Mouse (Mus musculus): Measurements from ENCODE around the gene Gcnt2.
"Not testable (repeated sequence)": the region's sequence is repeated elsewhere in the genome, so short reads cannot be mapped to it uniquely, and the experiment has no call there.

Gcnt2 gene

DNA sequence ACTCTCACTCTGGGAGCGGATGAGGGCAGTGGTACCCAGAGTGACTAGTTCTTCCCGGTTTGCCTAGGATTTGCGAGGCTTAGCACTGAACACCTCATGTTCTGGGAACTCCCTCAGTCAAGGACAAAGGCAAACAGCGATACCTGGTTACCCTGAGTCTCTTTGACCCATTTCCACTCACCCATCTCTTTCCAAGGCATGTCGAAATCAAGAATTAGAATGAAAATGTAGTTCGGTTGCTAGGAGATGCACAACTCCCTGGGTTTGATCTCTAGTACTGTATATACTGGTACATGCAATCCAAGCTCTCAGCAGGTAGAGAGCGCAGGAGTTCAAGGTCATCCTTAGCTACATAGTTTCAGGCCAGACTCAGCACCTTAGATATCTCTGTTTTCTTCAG is 47.0 kb downstream of the Gcnt2 start:
- no peak for DNase-seq (ENCODE audit: low spot score in 2 of 2)

DNA sequence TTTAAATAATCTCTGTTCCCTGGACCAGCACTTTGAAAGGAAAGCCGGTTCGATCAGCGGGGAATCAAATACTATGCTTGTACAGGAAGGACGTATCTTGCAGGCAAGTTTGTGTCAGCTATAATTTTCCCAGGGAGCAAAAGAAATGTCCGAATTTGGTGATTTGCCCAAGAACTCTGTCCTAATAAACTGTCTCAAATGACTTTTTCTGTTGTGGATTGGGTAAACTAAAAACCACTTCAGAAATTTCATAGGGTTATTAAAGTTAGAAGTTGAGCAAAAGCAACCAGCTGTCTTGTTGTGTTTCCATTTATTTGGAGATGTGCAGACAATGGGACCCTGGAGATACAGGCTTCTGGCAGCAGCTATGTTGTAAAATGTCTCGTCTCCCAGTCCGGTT is 47.7 kb downstream of the Gcnt2 start:
- no peak for DNase-seq (ENCODE audit: low spot score in 2 of 2)

DNA sequence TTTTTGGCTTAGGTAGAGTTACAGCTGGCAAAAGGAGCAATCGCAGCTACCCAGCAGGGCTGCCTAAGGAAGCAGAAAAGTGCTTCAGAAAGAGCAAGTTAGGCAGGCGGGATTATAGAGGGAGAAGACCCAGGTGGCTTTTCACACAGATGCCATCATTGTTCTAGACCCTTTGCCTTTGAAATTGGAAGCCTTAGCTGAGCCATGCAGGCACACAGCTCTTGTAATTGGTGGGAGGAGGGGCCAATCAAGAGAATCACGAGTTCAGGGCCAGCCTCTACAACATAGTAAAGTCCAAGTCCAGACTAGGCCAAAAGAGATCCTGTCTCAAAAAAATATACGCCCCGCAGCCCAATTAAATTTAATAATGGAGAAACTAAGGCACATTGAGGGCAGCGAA is 48.5 kb downstream of the Gcnt2 start:
- no peak for DNase-seq (ENCODE audit: low spot score in 2 of 2)

DNA sequence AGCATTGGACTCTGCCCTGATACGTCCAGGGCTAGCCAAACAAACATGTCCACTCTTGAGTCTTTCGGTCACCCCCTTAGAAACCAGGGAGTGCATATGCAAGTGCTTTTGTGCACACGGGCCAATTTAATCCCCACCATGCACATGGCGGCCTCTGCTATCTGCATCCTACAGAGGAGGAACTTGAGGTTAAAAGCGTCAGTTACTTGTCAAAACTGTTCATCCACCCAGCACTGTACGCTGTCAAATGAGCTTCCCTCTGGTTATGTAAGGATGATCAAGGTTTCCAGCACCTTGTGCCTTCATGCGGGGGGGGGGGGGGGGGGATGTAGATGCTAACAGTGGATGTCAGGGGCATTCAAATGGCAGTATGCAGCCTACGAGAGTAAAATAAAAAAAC is 49.5 kb downstream of the Gcnt2 start:
- no peak for DNase-seq (ENCODE audit: low spot score in 2 of 2)

DNA sequence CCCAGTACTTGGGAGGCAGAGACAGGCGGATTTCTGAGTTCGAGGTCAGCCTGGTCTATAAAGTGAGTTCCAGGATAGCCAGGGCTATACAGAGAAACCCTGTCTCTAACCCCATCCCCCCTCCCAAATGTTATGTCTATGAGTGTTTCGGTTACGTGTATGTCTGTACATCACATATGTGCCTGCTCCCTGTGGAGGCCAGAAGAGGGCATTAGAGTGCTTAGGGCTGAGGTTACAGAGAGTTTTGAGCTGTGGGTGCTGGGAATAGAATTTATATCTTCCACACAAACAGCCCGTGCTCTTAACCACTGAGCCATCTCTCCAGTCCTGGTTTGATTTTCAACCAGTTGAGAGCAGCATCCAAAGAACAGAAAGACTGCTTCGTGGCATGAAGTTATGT is 50.5 kb downstream of the Gcnt2 start:
- no peak for DNase-seq (ENCODE audit: low spot score in 2 of 2)

DNA sequence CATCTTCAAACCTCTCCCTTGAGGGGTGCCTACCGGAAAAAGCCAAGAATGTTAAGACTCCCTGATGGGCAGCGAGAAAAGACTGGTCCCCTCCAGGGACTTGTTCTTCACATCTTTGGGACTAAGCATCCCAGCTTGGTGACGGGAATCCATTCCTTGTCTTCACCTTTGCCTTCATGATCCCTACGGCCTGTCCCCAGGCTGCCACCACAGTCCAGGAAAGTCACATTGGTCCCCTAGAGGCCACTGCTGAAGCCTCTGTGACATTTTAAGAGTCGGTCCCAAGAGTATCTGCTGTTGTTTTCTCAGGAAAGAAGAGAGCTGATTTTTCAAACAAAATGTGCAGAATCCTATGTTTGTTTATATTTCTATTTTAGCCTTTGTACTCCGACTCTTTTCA is 52.4 kb downstream of the Gcnt2 start:
- DNase-seq (ENCODE audit: low spot score in 2 of 2): no peak

DNA sequence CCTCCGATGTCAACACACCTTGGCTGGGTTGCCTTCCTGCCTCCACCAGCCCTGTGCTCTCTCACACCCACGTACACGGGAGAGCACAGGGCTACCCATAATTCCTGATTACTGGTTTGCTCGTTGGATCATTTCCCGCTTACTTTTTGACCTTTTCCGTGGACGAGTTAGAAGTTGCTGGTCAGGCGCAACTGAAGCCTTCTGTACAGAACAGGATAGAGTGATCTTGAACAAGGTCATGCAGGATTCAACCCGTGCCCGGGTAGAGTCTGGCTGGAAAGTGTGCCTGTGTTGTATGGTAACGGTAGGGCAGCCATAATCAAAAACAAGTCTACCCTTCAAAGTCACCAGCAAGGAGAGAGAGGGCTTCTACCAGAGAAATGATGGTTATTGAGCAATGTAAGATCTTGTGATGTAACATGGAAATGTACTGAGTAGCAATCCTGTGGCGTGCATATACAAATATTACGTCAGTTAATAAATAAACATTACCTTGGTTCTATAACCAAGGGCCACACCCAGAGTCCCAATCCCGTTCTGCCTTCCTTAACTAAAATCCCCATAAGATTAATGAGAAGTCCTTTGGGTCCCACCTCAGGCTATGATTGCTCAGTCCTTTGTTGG is 54.0 kb downstream of the Gcnt2 start:
- DNase-seq (ENCODE audit: low spot score in 2 of 2): no peak

DNA sequence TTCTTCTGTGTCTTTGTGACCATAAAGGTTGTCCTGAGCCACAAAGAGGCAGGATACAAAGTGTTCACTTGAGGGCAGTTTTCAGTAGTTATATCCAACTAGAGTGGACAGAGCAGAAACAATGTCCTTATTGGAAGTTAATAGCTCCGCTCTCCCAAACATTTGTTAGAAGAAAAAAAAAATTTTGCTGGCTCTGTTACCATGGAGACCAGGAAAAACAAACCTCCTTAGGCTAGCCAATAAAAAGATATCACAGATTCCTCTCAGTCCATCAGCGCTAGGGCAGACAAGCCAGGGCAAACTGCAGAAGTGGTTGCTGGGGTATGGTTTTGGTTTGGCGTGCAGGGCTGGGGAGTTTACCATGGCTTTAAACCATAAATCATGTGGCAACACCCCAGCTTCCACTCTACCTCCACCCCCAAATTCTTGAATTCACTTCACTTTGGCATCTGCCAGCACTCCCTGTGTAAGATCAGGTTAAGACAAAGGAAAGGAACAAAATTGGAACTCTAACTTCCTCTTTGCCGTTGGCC is 54.6 kb downstream of the Gcnt2 start:
- DNase-seq (ENCODE audit: low spot score in 2 of 2): peak in 1 of 2 experiments; percentile 32

DNA sequence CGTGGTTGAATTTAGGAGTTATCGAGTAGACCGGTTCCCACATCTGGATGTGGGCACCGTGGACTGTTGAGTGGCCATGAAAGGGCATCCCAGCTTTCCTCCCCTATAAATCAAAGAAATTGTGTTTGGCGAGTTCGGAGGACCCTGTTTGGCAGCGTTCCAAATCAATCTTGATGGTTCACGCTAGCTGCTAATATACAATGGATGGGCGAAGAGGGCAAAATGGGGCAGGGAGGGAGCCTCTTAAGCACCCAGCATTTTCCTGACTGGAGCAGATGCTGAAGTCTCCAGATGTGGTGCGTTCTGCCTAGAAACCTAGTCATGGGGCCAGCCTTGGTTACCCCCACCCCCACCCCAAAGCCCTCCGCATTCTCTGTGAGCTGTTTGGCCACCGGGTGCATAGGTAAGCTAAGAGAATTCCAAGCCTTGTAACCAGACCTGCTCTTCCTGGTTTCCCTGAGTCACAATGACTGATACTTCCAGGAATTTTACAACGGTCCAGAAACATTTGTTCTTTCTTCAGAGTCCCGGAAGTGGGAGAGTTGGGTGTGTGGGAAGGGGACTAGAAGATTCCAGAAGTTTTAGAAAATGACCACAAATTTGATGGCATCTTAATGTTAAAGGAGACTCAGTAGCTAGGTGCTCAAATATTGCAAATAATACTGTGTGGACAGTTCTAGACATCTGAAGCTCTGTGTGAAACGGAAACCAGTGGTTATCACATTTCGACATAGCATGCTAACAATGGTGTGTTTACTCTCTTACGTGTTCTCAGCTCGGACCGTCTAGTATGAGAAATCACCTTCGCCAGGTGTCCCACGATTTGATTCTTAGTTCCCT is 57.0 kb downstream of the Gcnt2 start:
- no peak for DNase-seq (ENCODE audit: low spot score in 2 of 2)

DNA sequence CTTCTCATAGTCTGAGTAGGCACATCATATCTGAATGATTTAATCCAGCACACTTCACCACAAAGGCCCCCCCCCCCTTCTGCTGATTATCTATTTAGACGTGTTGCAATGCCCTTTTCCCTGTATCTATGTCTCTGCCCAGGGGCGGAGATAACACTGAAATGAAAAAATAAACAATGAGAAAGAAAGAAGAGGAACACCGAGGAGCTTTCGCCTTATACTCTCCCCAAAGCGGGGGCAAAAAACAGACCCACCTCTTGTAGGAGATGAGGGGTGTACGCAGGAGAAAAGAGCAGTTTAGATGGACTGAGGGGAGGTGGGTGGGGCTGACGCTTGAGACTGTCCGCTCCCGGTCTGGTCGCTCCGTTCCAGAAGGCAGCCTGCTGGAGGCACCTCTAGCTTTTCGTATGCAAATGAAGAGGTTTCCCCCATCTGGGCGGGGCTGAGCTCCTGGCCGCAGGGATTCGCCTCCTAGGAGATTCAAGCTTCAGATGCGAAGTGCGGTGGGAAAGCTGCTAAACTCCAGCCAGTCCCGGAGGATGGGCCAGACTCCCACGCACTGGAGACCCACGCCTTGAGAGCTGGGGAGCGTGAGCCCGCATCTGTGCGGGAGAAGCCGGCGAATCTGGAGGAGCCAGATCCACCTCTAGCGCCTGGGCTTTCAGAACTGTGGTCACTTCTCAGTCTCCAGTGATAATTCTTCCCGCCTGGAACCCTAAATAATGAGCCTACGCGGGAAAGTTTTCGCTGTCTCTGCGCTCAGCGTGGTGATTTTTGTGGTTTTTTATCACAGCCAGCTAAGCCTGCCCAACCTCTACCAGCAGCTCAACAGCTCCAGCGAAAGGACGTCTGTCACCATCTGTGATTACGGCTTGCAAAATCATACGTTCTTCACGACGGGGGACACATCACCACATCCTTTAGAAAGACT is 57.9 kb downstream of the Gcnt2 start:
- DNase-seq (ENCODE audit: low spot score in 2 of 2): peak; percentile 40 to 59

DNA sequence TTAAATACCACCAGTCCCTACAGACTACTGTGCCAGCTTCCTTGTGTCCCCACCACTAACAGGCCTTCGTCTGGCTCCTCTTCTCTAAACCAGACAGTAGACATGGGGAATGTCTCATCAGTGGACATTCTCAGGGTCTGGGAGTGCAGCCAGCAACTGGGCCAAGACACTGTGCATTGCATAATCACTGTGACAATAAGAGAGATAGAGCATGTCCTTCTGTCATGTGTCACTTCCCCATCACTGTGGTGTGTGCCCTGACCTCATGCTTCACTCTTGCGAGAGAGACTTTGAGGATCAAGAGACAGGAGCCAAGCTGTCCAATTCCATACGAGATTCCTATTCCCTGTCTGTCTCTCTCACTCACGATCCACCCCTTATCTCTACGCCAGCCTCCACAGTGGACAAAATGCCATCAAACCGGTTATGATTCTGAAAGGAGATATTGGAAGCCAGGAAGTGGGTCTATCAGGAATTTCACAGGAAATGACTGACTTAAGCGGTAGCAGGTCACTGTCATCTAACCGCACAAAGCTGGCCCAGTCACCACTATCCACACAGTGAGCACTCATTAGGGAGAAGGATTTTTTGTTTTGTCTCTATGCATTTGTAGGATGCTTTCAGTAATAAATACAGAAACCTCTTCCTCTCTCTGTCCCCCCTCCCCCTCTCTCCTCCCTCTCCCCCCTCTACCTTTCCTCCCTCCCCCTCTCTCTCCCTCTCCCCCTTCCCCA is 61.9 kb downstream of the Gcnt2 start:
- DNase-seq (ENCODE audit: low spot score in 2 of 2): no peak

DNA sequence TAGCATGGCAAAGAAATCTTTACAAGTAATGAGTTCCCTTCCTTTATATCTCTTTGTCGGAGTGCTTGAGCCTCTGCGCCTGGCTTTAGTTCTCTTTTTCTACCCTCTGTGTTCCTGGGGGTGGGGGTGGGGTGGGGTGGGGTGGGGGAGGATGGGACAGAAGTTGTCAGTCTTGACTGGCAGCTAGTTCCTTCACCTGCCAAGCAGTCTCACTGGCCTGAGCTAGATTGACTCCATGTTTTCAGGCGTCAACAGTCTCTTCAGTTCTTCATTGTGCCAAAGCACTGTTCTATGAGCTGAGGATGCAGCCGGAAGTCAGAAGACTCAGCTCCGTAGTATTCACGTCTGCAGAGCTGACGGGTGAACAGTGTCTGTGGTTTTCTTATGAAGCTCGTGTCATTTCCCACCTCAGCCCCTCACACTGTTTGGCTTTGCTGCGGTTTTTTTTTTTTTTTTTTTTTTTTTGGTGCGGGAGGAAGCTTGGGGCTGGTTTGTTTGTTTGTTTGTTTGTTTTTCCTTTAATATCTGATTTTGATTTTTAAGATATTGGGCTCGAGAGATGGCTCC is 62.8 kb downstream of the Gcnt2 start:
- DNase-seq (ENCODE audit: low spot score in 2 of 2): no peak

DNA sequence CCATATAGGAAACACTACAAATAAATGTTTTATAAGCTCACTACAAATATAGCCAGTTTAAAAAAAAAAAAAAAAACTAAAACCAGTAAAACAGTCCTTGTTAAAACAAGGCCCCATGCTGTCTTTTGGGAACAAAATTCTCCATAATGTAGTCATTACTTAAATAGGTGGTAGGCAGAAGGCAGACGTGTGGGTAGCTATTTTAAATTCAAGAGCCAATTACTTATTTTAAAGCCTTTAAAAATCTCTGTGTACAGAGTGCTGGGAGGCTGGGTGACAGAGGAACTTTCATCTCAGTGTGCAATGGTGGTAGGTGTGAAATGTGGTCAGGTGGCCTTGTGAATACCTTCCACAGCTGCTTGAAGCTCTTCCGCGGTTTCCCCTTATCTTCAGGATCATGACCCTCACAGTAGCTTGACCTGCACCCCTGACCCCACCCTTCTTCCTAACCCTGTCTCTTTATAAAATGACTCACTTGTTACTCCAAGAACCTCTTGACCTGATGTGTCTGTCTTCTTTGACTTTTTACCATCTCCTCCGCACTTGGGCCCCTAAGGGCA is 64.3 kb downstream of the Gcnt2 start:
- no peak for DNase-seq (ENCODE audit: low spot score in 2 of 2)

DNA sequence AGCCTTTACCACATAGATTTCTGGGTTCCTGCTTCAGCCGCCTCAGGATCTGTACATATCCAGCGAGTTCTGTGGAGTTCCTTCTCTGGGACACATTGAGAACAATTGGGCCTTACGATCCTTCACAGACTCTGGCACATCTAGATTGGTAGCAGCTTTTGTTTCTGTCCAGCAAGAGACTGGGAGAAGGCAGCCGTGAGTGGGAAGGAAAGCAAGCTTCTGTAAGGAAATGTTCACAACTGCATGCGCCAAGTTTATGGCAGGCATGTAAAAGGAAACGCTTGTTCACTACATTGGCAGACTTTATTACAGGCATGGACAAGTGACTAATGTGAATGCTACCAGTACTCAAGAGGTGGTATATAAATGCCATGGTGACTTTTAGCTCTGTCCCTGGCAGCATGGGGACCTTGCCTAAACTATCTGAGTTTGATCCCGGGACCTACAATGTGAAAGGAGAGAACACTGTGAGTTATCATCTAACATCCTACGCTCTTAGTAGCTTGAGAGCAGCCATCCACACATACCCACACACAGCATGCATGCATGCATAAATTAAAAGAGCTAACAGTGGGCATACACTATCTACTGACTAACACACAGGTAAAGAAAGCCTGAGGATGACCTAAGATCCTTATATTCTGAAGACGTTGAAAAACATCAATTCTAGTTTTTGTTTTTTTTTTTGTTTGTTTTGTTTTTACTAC is 68.8 kb downstream of the Gcnt2 start:
- no peak for DNase-seq (ENCODE audit: low spot score in 2 of 2)

DNA sequence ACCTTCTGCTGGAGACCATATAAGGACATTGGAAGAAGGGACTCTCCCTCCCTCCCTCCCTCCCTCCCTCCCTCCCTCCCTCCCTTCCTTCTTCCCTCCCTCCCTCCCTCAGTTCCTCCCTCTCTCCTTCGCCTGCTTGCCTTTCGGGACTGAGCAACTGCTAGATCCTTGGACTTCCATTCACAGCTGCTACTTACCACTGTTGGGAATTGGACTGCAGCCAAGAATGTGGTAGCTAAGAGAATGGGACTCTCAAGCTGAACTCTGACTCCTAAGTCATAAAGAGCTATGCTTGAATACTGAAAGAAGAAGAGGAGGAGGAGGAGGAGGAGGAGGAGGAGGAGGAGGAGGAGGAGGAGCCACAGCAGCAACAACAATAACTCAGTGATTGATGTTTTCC is 72.3 kb downstream of the Gcnt2 start:
- not testable (repeated sequence) for DNase-seq (ENCODE audit: low spot score in 2 of 2)

DNA sequence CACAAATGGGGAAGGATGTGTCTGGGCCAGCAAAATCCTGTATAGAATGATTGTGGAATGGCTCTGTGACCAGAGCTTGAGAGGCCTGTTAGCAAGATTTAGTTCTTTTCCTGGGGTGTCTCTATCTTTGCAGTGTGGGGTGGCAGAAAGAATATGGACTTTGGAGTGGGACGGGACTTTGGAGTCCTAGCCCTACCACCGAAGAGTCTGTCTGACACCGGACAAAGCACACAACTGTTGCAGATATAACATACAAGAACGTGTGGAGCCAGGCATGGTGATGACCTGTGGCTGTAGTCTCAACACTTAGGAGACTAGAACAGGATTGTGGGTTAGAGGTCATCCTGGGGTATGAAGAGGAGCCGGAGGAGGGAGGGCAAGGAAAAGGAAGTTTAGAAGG is 73.0 kb downstream of the Gcnt2 start:
- DNase-seq (ENCODE audit: low spot score in 2 of 2): no peak

DNA sequence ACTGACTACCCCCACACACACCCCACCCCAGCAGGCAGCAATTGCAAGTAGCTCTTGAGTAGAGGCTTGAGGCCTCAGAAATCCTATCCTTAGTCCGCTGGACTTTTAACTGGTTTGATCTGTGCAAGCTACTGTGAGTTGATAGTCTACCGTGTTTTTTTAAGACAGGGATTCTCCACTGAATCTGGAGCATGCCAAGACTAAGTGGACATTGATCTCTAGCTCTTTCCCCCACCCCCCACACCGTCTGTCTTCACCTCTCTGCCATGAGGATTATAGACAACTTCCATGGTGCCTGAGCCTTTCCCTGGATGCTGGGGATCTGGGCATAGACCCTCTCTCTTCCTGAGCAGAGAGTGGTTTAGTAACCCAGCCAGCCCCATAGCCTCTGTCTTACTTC is 74.8 kb downstream of the Gcnt2 start:
- DNase-seq (ENCODE audit: low spot score in 2 of 2): no peak

DNA sequence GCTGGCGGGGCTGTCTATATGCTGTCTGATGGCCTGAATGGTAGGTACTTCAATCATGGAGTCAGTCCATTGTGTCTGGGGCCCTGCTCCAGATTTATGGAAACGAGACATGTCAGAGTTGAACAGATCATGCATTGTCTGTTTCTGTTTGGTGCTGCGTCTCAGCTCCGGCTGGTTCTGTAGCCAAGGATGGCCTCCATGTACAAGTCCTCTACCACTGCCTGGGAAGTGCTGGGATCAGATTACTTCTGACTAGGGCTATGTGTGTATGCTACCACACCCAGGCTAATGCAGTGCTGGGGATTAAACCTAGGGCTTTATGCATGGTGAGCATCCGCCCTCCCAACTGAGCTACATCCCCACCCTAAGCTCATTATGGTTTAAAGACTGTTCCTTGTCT is 78.0 kb downstream of the Gcnt2 start:
- DNase-seq (ENCODE audit: low spot score in 2 of 2): no peak

DNA sequence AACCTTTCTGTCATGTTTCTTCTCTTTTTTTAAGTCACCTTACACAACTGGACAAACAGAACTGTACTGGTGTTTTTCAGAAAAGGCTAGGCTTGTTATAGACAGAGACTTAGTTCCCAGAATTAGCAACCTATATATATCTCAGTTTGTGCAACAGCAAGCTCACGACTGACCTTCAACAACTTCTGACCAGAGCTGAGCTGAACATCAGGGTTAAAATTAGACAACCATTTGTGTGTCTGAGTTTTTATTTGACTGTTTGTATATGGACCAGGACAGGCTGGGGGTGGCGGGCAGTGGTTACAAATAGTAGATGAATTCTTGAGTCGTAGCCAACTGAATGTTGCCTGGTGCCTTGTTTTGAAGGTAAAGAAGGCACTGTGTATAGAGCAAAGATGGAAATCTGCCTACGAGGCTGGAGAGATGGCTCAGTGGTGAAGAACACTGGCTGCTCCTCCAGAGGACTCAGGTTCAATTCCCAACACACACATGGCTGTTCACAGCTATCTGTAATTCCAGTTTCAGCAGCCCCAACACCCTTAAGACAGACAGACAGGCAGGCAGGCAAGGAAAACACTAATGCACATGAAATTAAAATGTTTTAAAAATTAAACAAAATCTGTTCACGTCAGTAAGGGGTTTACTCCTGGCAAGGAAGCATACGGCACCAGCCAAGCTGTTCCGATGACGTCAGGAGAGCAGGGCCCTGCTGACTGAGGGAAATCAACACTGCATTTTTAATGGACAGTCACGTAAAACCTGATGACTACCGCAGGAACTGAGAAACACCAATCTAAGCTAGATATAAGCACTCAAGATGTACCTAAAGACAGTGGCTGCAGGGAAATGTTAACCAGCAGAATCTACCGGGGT is 79.2 kb downstream of the Gcnt2 start:
- DNase-seq (ENCODE audit: low spot score in 2 of 2): no peak
